Mouse (Mus musculus) heart, adult 18-20 months (tissue): ENCODE measurements around the gene Crygn. TPM values are rescaled to one million over a fixed set of nuclear protein-coding genes. Genes with fewer than 3 reads are reported as not detected.
"Not testable (repeated sequence)": the region's sequence is repeated elsewhere in the genome, so short reads cannot be mapped to it uniquely, and the experiment has no call there.

Source experiments
- DNase-seq, 2 experiments: peaks; one replicate each; pipeline ENCODE4 v3.0.0; 2021 to 2022; ENCODE audit warnings: mixed read lengths in 1 of 2
- long read RNA-seq, 2 experiments: library from polyadenylated mRNA; stranded (forward); transcript quantifications; one replicate each; pipeline ENCODE4 v2.0.0; 2021
- total RNA-seq, 2 experiments: library from RNA; stranded (reverse); gene quantifications; 2 replicates each; pipeline ENCODE4 v1.2.3; 2021

The Crygn gene
- not detected for total RNA-seq
- long read RNA-seq, experiment 1, partial matches to known transcripts = 0 of 1 reads
- long read RNA-seq, experiment 1, other reads (novel, unspliced or antisense) = 0 of 1 reads
- long read RNA-seq, experiment 2, partial matches to known transcripts = 1 of 1 reads
- long read RNA-seq, experiment 2, other reads (novel, unspliced or antisense) = 0 of 1 reads

- no peak for DNase-seq
Measured at GRCm38 (mm10) chr5:24757816-24758215, at the start of gene Crygn. Gene Crygn, minus strand, starts transcription at chr5:24758008.

- no peak for DNase-seq
Measured at GRCm38 (mm10) chr5:24805222-24805621, 47.4 kb upstream of the Crygn start.

GRCm38 (mm10) chr5:24804661-24805060, 46.9 kb upstream of the Crygn start:
- no peak for DNase-seq

- DNase-seq = no peak
Measured at GRCm38 (mm10) chr5:24801841-24802624, 44.2 kb upstream of the Crygn start.

- no peak for DNase-seq
Measured at GRCm38 (mm10) chr5:24800416-24800815, 42.6 kb upstream of the Crygn start.

- no peak for DNase-seq
Measured at GRCm38 (mm10) chr5:24798639-24799038, 40.8 kb upstream of the Crygn start.

GRCm38 (mm10) chr5:24797858-24798257, 40.0 kb upstream of the Crygn start:
- no peak for DNase-seq

GRCm38 (mm10) chr5:24792961-24793360, 35.2 kb upstream of the Crygn start:
- no peak for DNase-seq

- DNase-seq = no peak
Measured at GRCm38 (mm10) chr5:24782957-24783356, 25.1 kb upstream of the Crygn start.

- peak in 1 of 2 experiments; percentile 23 for DNase-seq
Measured at GRCm38 (mm10) chr5:24781048-24781447, 23.2 kb upstream of the Crygn start.

GRCm38 (mm10) chr5:24779881-24780512, 22.2 kb upstream of the Crygn start:
- peak in 1 of 2 experiments; percentile 62 for DNase-seq

GRCm38 (mm10) chr5:24779321-24779720, 21.5 kb upstream of the Crygn start:
- no peak for DNase-seq

- no peak for DNase-seq
Measured at GRCm38 (mm10) chr5:24778843-24779140, 21.0 kb upstream of the Crygn start.

GRCm38 (mm10) chr5:24778082-24778842, 20.5 kb upstream of the Crygn start:
- DNase-seq = no peak

- no peak for DNase-seq
Measured at GRCm38 (mm10) chr5:24776681-24777080, 18.9 kb upstream of the Crygn start.

GRCm38 (mm10) chr5:24774549-24774948, 16.7 kb upstream of the Crygn start:
- not testable (repeated sequence) for DNase-seq

- no peak for DNase-seq
Measured at GRCm38 (mm10) chr5:24756931-24757330, 877 bp downstream of the Crygn start.

GRCm38 (mm10) chr5:24752175-24752498, 5.7 kb downstream of the Crygn start:
- DNase-seq = no peak

- DNase-seq = peak; percentile 70
Measured at GRCm38 (mm10) chr5:24751305-24752174, 6.3 kb downstream of the Crygn start.

- DNase-seq = peak; percentile 92 to 93
Measured at GRCm38 (mm10) chr5:24750321-24751304, 7.2 kb downstream of the Crygn start.

GRCm38 (mm10) chr5:24749731-24750130, 8.1 kb downstream of the Crygn start:
- DNase-seq = peak in 1 of 2 experiments; percentile 18
